Mouse (Mus musculus) liver, adult (tissue): ENCODE results near the gene Txnl4b.

ENCODE experiments used
- GATA4 ChIP-seq: IDR thresholded peaks from 2 replicates; pipeline ENCODE4 v1.6.1; 2014; ENCODE audit warnings: mild to moderate bottlenecking, low read length; ENCODE audit not compliant: insufficient replicate concordance

Gene Txnl4b

DNA sequence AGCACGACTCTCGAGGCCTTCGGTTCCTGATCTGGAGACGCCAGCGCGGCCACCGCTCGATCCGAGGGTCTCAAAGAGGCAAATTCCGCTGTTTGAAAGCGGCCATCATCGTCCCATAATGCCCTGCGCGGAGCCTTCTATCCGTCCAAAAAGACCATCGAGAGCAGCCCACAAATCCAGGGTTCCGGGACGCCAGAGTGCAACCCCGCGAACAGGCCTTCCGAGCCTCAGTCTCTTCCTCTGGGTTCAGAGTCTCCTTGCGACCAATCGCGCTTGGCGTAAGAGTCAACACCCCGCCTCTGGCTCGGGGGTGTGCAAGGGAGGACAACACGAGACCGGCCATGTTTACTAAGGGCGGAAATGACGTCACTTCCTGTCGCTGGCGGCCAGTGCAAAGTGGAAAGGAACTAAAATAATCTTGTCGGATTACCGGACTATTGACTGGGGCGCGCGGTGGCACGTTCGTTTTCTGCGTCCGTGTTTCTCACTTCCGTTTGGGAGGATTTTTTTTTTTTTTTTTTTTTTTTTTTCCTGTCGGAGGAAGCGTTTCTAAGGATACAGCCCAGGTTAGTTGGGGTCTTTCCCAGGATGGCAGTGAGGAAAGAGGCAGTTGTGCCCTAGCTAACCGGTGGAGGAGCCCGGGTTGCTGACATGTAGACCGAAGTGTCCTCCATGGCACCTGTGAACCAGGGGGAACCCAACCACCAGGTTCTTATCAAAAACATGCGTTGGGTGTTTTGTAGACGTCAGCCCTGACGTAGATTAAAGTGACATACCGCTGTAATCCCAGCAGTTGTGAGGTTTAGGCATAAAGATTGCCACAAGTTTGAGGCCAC lies at the start of gene Txnl4b, which contains the start of gene Dhx38:
Gene Txnl4b, plus strand, starts transcription at position 395 of the 836 bp plus-strand sequence.
Gene Dhx38, minus strand, starts transcription at position 364 of the 836 bp plus-strand sequence.
- peak; percentile 43; the same call in 1 of the 2 replicates for TF ChIP-seq GATA4

DNA sequence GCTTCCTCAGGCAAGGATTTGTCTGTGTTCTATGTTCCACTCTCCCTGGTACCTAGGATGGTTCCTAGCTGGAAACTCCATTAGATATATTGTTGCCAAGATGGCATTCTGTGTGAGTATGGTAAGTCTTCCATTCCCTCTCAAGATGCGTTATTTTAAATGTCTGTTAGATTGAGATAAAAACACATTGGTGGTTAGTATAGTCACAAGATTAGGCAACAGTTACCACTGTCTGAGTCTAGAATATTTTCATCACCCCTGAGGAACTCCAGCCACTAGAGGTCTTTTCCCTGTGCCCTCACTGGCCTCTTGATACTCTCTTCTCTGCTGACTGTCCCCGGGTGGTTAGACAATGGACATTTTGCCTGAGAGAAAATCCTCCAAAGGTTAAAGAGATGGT lies 41.7 kb upstream of the Txnl4b start:
- TF ChIP-seq GATA4: no peak

DNA sequence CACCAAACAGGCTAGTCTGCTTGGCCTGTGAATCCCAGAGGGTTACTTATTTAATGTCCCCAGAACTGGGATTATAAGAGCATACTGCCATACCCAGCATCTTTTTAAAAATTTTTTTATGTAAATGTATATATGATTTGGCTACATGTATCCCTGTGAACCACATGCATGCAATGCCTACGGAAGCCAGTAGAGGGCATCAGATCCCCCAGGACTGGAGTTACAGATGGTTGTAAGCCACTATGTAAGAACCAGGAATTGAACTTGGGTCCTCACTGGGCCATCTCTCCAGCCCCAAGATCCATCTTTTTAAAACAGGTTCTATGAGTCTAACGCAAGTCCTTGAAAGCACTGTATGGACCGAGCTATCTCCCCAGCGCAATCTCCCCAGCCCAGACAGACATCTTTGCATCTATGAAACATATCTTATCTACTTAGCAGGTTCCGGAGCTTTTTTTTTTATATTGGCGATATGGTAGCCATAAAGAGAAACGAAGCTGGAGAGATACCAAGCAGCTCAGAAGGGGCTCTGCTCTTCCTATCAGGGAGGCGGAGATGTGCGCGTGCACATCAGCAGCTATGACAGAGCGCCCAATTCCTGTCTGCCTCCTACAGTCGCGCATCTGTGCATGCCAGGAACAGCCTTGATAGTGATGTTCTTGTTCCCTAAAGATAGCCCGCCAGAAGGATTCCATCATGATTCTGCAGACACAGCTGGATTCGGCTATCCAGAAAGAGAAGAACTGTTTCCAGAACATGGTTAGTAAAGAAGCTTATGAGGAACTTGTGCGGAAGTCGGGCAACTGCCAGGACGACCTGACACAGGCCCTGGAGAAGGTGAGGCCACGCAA lies 30.3 kb upstream of the Txnl4b start:
- TF ChIP-seq GATA4: no peak

DNA sequence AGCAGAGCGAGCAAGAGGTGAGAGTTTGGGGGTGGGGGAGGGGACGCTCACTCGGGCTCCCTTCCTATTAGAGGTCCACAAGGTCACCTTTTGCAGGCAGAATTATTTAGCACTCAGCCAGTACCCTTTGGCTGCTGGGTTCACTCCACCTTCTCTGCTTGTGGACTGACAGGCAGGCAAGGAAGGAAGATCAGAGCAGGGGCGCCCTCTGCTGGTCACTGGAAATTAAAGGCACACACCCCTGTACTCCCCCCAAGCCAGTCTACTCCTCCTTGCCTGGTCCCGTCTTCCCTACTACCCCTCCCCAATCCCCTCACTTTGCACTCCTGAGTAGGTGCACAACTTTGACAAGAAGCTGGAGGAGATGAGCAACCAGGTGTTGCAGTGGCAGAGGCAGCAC lies 29.0 kb upstream of the Txnl4b start:
- no peak for TF ChIP-seq GATA4

DNA sequence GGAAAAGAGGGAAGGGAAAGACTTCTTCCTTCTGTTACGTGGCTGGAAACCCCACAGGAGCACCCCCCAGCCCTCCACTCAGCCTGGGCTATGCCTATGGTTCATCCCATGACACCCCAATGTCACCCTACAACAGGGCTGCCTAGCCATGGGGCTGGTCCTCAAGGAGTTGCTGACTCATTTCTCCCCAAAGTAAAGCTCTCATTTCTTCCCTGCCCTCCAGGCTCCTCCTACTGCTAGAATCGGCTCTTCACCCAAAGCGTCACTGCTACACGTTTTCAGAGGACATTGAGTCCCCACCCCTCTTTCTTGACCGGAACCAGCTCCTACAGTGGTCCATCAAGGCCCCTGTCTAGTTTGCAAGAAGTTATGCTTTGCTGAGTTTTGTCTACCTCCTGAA lies 23.5 kb upstream of the Txnl4b start:
- TF ChIP-seq GATA4: no peak

DNA sequence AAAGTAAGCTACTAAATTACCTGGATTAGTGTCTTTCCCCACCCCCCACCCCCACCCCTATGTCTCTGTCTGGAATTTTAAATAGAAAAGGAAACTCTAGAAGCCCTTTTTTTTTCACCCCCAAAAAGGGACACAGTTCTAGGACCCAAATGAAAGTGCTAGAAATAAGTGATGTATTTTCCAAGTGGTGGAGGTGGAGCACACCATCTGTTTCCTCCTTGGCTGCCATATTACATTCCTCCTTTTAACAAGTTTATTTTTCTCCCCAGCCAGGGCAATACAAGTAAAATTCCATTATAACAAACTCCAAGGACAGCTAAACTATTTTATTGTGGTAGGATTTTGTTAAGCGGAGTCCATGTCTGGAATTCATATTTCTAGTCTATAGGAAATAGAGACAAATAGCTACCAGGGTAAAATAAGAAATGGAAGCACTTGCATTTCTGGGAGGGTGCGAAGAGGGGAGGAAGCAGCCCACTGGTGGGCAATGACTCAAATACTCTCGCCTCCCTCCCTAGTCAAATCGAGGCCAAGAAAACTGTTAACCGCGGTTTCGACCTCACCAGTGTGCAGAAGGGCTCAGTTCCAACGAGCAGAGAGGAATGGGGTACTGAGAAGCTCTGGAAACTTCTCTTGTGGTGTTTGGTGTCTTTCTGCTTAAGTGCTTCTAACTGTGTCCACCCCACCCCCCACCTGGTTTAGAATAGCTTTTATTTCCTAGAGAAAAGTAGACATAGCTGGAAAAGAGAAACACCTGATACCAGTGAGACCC lies 22.8 kb upstream of the Txnl4b start:
- TF ChIP-seq GATA4: no peak

DNA sequence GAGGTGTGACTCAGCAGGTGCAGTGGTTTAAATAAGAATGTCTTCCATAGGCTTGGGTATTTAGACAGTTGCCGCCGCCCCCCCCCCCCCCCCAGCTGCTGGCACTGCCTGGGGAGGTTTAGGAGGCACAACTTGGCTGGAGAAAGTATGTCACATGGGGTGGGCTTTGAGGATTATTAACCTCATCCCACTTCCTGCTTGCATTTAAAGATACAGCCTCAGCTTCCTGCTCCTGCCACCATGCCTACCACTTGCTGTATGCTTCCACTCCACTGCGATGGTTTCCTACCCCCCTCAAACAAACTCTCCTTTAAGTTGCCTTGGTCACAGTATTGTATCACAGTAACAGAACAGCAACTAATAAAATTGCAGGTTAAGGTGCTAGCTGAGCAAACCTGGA lies 21.6 kb upstream of the Txnl4b start:
- no peak for TF ChIP-seq GATA4

DNA sequence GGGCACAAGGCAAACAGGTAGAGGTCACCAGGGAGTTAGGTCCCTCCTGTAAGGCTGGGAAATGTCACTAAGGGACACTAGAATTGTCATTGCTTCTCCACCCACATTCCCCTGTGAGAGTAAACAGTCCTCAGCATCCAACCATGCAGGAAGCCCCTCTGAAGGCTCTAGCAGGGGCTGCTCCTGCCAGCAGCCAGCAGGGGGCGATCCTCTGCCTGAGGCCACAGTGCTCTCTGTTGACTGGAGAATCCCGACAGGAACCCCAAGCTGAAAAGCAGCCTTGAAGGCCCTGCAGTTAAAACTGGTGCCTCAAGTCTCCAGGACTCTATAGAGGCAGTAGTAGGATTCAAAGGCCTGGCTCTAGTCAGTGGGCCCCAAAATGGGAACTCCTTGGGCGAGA lies 14.0 kb upstream of the Txnl4b start:
- TF ChIP-seq GATA4: no peak

DNA sequence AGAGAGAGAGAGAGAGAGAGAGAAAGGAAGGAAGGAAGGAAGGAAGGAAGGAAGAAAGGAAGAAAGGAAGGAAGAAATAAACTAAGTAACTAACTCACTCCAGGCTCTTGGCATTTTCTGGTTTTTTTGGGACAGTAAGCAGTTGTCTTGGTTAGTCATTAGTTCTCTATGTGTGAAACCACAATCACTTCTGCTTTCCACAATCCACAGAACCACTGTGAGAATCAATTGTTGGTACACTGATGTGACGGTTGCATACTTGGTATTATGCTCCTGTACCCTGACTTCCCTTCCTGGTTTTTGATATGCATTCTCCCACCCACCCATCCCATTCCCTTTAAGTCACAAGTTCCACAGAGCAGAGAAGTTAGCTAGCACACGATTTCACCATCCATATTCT lies 1.8 kb upstream of the Txnl4b start:
- no peak for TF ChIP-seq GATA4

DNA sequence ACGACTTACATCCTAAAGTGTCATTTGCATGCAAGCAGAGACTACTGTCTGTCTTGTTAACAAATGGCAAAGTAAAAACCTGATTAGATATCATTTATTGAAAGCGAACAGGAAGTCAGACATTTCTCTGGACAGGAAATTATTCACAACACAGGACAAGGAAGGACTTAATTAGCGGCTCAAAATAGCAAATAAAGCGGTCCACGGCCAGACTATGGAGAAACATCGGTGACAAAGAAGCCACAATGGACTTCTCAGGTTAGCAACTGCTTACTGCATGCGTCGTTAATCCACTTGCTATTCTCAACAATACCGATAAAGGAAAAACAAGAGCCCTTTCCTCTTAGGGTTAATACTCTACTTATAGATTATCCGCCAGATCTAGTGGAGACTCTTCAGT lies 926 bp upstream of the Txnl4b start:
- no peak for TF ChIP-seq GATA4

DNA sequence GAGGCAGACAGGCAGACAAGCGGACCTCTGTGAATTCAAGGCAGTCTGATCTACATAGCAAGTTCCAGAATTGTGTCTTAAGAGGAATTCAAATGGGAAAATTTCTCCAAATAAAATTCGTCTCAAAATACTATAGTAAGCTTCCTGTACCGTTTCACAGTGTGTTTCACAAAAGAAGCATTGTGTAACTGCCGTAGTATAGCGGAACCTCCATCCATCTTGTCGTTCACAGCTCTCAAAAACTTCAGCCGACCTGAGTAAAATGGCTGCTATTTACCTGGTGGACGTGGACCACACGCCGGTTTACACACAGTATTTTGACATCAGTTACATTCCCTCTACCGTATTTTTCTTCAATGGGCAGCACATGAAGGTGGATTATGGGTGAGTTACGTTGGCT lies 5.4 kb downstream of the Txnl4b start:
- no peak for TF ChIP-seq GATA4

DNA sequence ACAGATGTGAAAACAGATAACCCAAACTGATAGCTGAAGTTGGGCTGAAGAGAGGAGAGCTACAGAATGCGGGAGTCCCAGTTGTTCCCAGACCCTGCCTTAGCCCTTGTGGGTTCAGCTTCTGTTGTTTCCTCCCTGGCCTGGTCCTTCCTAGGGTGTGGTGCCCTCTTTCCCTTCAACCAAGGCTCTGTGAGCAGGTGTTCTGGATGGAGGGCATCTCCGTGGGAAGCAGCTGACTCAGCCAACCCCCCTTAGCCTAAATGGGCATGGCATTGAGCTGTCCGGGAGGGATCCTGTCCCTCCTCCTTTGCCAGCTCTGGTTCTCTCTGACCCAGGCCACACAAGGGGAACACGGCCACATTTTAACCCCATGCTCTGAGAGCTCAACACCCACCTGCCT lies 10.6 kb downstream of the Txnl4b start:
- no peak for TF ChIP-seq GATA4

DNA sequence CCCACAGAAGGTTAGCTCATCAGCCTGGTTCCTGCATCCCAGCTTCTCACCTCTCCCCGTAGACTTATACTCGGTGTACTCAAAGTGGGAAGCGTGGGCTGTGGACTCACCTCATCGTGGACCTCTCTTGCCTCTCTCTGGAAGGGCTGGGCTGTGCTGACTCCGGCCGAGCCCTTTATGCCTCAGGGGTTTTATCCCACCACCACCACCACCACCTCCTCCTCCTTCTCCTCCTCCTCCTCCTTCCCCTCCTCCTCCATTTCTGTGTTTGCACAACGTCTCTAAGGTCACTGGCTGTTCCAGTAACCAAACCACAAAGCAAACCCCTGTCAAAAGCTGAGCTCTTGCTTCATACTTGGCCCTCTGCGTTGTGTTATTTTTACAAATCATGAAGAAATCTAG lies 13.2 kb downstream of the Txnl4b start, which contains the start of gene Hp:
Gene Hp, minus strand, starts transcription at position 273 of the 402 bp plus-strand sequence.
- no peak for TF ChIP-seq GATA4

DNA sequence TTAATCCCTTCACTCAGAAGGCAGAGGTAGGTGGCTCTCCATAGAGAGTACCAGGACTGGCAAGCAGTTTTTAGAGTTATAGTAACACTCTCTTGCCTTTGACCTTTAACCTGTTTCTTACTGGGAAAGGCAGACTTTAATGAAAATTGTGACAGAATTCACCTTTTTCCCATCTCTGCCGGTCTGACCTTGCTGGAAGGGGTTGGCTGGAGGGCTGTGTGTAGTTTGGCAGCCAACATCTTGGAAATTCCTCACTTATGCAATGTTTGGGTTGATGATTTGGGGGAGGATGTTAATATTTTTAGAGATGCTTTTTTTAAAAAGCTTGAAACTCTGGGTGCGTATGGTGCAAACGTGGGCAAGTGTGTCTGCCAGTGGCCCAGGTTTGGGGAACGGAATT lies 18.6 kb downstream of the Txnl4b start:
- no peak for TF ChIP-seq GATA4

DNA sequence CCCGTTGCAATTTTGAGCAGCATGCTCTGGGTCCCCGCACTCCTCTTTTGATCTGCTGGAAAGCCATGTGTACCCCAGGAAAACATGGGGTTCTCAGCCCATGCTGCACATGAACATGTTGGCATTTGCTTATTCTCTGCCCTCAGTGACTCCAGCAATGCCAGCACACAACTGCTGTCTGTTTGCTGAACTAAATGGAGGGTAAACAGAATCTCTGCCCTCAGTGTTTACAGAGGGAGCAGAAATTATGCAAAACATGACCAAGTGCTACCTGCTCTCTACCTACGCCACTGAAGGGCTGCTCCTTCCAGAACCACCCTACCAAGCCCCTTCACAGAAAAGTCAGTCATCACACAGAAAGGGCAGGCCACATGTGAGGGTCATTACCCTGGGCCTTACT lies 19.1 kb downstream of the Txnl4b start:
- no peak for TF ChIP-seq GATA4
